Mouse (Mus musculus) forelimb bud, embryonic 11.5 days (tissue): ENCODE data around the gene Mrgprx1.

Source experiments
- DNase-seq: peaks from one replicate; pipeline ENCODE4 v3.0.0-alpha.2; 2012; ENCODE audit warnings: low read depth, low spot score

The Mrgprx1 gene

DNA sequence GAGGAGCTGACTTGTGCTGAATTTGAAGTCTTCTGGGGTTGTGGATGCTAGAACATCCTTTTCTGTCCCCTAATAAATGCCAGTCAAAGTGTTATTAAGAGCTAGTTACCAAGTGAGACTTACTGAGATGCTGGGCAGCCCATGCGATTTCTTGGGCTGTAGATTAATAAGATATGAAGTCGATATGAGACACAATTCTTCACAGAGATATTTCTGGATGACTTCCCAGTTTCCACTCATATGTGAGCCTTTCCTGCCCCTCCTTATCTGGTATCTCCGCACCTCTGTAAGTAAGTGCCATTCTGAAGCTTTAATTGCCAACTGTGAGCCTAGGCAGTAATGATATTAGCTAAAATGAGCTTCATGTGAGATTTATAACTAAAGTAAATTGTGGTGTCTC lies at the start of gene Mrgprx1:
TSS of gene Mrgprx1 (minus strand) at position 101 of the 400 bp plus-strand sequence.
- DNase-seq, result no peak

DNA sequence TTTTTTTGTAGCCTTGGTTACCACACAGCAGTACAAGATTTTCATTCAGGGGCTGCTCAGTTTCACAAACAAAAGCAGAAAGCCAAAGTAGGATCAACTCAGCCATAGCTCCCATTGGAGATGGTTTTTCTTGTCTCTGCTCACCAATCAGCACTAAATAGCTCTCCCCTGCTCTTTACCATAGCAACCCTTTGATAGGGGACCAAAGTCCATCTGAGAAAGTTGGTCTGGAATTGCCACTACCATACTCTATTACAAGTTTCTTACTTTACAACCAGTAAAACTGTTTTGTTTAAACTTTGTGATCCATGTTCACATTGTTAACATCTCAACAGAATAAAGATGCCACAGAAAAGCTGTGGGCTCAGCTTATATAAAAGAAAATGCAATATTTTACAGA lies 48.1 kb upstream of the Mrgprx1 start:
- DNase-seq, result no peak

DNA sequence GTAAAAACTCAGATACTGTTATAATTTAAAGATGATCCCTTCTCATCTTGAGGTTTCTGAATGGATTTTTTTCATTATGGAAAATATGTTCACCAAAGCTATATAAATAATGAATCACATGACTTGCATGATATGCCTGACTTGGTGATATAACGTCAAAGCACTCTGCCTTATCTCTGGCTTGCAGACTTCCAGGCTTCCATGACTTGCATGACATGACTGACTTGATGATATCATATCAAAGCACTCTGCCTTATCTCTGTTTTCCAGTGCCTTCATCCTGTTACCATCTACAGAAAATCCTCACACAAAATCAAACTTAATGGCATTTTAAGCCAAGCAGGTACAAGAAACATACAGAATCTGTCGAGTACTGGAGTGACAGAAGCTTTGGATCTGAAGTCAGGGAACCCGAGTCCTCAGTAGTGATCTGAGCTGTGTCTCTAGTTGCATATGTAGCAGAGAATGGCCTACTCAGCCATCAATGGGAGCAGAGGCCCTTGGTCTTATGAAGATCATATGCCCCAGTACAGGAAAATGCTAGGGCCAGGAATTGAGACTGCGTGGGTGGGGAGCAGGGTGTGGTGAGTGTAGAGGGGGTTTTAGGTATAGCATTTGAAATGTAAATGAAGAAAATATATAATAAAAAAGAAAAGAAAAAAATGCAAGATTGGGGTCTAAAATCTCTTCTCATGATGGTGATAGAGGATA lies 19.2 kb upstream of the Mrgprx1 start:
- no peak for DNase-seq

DNA sequence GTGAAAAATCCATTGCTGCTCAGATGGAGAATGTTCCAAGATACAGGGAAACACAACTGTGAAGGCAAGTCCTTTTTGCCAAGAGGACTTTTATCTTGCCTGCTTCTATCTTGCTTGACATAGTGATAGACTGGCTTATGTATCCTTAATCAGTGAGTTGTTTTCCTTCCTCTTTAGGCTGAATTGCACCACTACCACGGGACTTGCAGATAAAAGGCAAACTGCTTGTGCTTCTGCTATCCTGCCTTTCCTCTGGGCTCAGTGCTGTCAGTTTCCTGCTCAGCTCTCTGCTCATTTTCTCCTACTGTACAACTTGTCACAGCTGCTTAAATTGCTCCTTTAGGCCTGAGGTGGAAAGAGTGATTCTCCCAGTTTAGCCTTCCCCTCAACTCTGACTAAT lies 16.6 kb upstream of the Mrgprx1 start:
- no peak for DNase-seq

DNA sequence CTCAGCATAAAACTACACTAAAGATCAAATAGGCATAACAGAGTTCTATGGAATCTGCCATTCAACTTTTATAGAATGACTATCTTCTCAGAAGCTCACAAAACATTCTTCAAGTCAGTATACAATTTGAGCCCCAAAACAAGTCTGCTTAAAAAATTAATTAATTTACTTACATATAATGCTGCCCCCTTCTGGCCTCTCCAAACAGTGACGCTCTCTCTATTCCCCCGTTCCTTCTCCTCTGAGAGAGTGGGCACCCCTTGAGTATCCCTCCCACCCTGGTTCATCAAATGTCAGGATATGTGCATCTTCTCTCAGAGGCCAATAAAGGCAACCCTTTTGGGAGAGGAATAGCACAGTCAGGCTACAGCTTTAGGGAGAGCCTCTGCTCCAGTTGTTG lies 9.5 kb downstream of the Mrgprx1 start:
- DNase-seq, result no peak

DNA sequence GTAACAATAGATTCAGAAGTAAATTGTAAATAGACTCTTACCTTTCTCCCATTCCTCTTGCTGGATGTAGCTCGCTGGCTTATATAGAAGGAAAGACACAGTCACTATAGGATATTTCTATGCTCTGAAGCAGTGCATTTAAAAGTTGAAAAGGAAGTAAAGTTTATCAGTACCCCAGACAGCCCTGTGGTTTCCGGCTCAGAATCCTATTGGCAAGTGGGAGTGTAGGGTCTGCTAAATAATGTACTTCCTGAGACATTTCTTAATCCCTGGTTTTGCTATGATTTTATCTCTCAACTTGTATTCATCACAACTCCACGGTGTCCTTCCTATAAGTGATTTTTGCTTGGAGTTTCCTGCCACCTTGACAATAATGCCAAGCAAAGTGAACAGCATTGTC lies 31.7 kb downstream of the Mrgprx1 start:
- no peak for DNase-seq

DNA sequence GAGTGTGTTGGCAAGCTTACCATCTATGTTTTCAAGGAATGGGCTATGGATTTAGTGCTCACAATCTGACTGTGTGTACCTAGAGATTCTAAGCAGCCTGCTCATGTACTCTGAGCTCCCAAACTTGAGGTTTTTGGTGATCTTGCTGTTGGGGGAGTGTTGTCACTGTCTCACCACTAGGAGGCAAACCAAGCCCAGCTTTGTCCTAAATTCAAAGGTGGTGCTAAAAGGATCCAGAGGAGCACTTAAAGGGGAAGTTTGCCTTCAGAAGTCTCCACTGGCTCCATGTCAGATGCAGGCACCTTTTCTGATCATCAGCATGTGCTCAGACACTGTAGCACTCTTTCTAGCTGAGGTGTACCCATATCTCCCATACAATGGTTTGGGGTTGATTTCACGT lies 40.6 kb downstream of the Mrgprx1 start:
- no peak for DNase-seq

DNA sequence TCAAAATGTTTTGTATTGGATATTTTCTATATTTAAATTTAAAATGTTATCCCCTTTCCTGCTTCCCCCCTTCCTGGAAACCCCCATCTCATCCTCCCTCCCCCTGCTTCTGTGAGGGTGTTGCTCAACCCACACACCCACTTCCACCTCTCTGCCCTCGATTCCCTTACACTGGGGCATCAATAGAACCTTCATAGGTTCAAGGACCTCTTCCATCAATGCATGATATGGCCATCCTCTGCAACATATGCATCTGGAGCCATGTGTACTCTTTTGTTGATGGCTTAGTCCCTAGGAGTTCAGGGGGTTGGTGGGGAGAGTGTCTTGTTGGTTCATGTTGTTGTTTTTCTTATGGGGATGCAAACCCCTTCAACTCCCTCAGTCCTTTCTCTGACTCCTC lies 45.4 kb downstream of the Mrgprx1 start, which contains the start of gene Mrgpra4:
TSS of gene Mrgpra4 (minus strand) at position 101 of the 400 bp plus-strand sequence.
- no peak for DNase-seq
